Mouse (Mus musculus): ENCODE measurements at regions not wholly inside any gene's neighbourhood (a gene's known extent, or its start where the extent isn't known, plus 50 kb on each side); places are given as distances from the start of the nearest gene placed in this dataset.

DNA sequence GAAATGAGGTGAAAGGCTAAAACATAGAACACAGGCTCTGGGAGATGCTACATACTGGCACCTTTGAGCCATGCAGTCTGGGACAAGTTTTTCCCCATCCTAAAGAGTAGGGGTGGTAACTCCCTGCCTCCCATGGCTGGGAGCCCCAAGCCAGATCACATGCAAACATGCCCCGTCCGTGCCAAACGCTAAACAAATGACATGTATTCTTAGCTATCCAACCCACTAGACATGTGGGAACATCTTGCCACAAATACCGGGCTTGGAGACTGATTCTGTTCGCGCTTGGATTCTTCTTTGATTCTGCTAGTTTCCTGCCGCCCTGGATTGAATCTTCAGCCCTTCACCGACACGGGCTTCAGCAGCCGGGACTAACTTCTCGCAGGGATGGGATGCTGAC is 208.7 kb downstream of the Sox9 start:
- TF ChIP-seq CTCF (IDR thresholded peaks at IDR 0.05; ENCODE audit: extremely low read depth, insufficient read depth, low read length) (no peak), POLR2A (IDR thresholded peaks at IDR 0.05; ENCODE audit: extremely low read depth, insufficient read depth, low read length) (no peak)

Measured in cortical plate, adult 2 months (tissue).